Mouse (Mus musculus): ENCODE results near the gene Chst1. TPM values are rescaled to one million over a fixed set of nuclear protein-coding genes. Genes with fewer than 3 reads are reported as not detected.

Gene Chst1
- polyA plus RNA-seq, 1 experiment from 2014 or later, result 20.2 TPM

- Histone ChIP-seq H3K36me3 (ENCODE audit: control insufficient read depth, insufficient read depth, low read length) (no peaks in the 10 kb centered on the region), H3K4me1 (ENCODE audit: control insufficient read depth, insufficient read depth, low read length) (no peaks in the 10 kb centered on the region), H3K27ac (ENCODE audit: low read depth, low read length) (no peak overlapping the region), H3K4me2 (ENCODE audit: low read depth, low read length) (no peak overlapping the region), H3K4me3 (ENCODE audit: low read depth, low read length) (no peak overlapping the region), H3K9ac (replicated peaks; ENCODE audit: low read depth, low read length) (no peak overlapping the region), H3K27me3 (ENCODE audit: control insufficient read depth, insufficient read depth, low read length) (no peaks in the 10 kb centered on the region), H3K9me3 (ENCODE audit: control insufficient read depth, low read length) (no peaks in the 10 kb centered on the region)
- ATAC-seq (ENCODE audit: low read depth), result no peak
- 79% methylated on average over 6 of the region's 6 CpGs for WGBS
Observed at GRCm38 (mm10) chr2:92607153-92607552, 7.6 kb downstream of the Chst1 start.

- no peak for ATAC-seq (ENCODE audit: low read depth)
- WGBS, result 93% methylated on average over 3 of the region's 3 CpGs
- Histone ChIP-seq H3K27me3 (ENCODE audit: control insufficient read depth, insufficient read depth, low read length) (no peaks in the 10 kb centered on the region), H3K27ac (ENCODE audit: low read depth, low read length) (no peak overlapping the region), H3K9me3 (ENCODE audit: control insufficient read depth, low read length) (no peaks in the 10 kb centered on the region), H3K36me3 (ENCODE audit: control insufficient read depth, insufficient read depth, low read length) (no peaks in the 10 kb centered on the region), H3K4me3 (ENCODE audit: low read depth, low read length) (no peak overlapping the region), H3K4me2 (ENCODE audit: low read depth, low read length) (no peak overlapping the region), H3K9ac (replicated peaks; ENCODE audit: low read depth, low read length) (no peak overlapping the region), H3K4me1 (ENCODE audit: control insufficient read depth, insufficient read depth, low read length) (no peaks in the 10 kb centered on the region)
Observed at GRCm38 (mm10) chr2:92607592-92607991, 8.1 kb downstream of the Chst1 start.

GRCm38 (mm10) chr2:92608013-92608619 lies 8.6 kb downstream of the Chst1 start:
- Histone ChIP-seq H3K4me1 (ENCODE audit: control insufficient read depth, insufficient read depth, low read length) (no peaks in the 10 kb centered on the region), H3K36me3 (ENCODE audit: control insufficient read depth, insufficient read depth, low read length) (no peaks in the 10 kb centered on the region), H3K9ac (replicated peaks; ENCODE audit: low read depth, low read length) (no peak overlapping the region), H3K9me3 (ENCODE audit: control insufficient read depth, low read length) (no peaks in the 10 kb centered on the region), H3K4me3 (ENCODE audit: low read depth, low read length) (no peak overlapping the region), H3K27me3 (ENCODE audit: control insufficient read depth, insufficient read depth, low read length) (no peaks in the 10 kb centered on the region), H3K4me2 (ENCODE audit: low read depth, low read length) (no peak overlapping the region), H3K27ac (ENCODE audit: low read depth, low read length) (no peak overlapping the region)
- WGBS, result 61% methylated on average over 12 of the region's 12 CpGs
- no peak for ATAC-seq (ENCODE audit: low read depth)

- H3K27me3 ChIP-seq (ENCODE audit: control insufficient read depth, insufficient read depth, low read length), result no peaks in the 10 kb centered on the region
- no peaks in the 10 kb centered on the region for H3K4me1 ChIP-seq (ENCODE audit: control insufficient read depth, insufficient read depth, low read length)
- 52% methylated on average over 4 of the region's 4 CpGs for WGBS
- no peaks in the 10 kb centered on the region for H3K9me3 ChIP-seq (ENCODE audit: control insufficient read depth, low read length)
- H3K9ac ChIP-seq (replicated peaks; ENCODE audit: low read depth, low read length), result no peak overlapping the region
- no peak overlapping the region for H3K27ac ChIP-seq (ENCODE audit: low read depth, low read length)
- no peak overlapping the region for H3K4me3 ChIP-seq (ENCODE audit: low read depth, low read length)
- peak; percentile 67 for ATAC-seq (ENCODE audit: low read depth)
- H3K4me2 ChIP-seq (ENCODE audit: low read depth, low read length), result no peak overlapping the region
- 0 out of 2 replicates have a peak, but pooled peaks cover 3% of the 10 kb centered on the region for H3K36me3 ChIP-seq (ENCODE audit: control insufficient read depth, insufficient read depth, low read length)
Observed at GRCm38 (mm10) chr2:92608810-92609581, 9.5 kb downstream of the Chst1 start.

- ATAC-seq (ENCODE audit: low read depth), result no peak
- WGBS, result 79% methylated on average over 3 of the region's 3 CpGs
- Histone ChIP-seq H3K4me2 (ENCODE audit: low read depth, low read length) (no peak overlapping the region), H3K4me3 (ENCODE audit: low read depth, low read length) (no peak overlapping the region), H3K9me3 (ENCODE audit: control insufficient read depth, low read length) (no peaks in the 10 kb centered on the region), H3K4me1 (ENCODE audit: control insufficient read depth, insufficient read depth, low read length) (no peaks in the 10 kb centered on the region), H3K36me3 (ENCODE audit: control insufficient read depth, insufficient read depth, low read length) (0 out of 2 replicates have a peak, but pooled peaks cover 3% of the 10 kb centered on the region), H3K27ac (ENCODE audit: low read depth, low read length) (no peak overlapping the region), H3K27me3 (ENCODE audit: control insufficient read depth, insufficient read depth, low read length) (no peaks in the 10 kb centered on the region), H3K9ac (replicated peaks; ENCODE audit: low read depth, low read length) (no peak overlapping the region)
Observed at GRCm38 (mm10) chr2:92609704-92610379, 10.3 kb downstream of the Chst1 start.

GRCm38 (mm10) chr2:92613645-92614044 lies 14.1 kb downstream of the Chst1 start:
- no peaks in the 10 kb centered on the region for H3K4me1 ChIP-seq (ENCODE audit: control insufficient read depth, insufficient read depth, low read length)
- 0 out of 2 replicates have a peak, but pooled peaks cover 3% of the 10 kb centered on the region for H3K36me3 ChIP-seq (ENCODE audit: control insufficient read depth, insufficient read depth, low read length)
- no peak overlapping the region for H3K27ac ChIP-seq (ENCODE audit: low read depth, low read length)
- no peak for ATAC-seq (ENCODE audit: low read depth)
- H3K9ac ChIP-seq (replicated peaks; ENCODE audit: low read depth, low read length), result no peak overlapping the region
- H3K9me3 ChIP-seq (ENCODE audit: control insufficient read depth, low read length), result no peaks in the 10 kb centered on the region
- H3K4me3 ChIP-seq (ENCODE audit: low read depth, low read length), result no peak overlapping the region
- H3K4me2 ChIP-seq (ENCODE audit: low read depth, low read length), result no peak overlapping the region
- WGBS, result 93% methylated on average over 15 of the region's 15 CpGs
- no peaks in the 10 kb centered on the region for H3K27me3 ChIP-seq (ENCODE audit: control insufficient read depth, insufficient read depth, low read length)

GRCm38 (mm10) chr2:92614106-92614505 lies 14.6 kb downstream of the Chst1 start:
- Histone ChIP-seq H3K27me3 (ENCODE audit: control insufficient read depth, insufficient read depth, low read length) (no peaks in the 10 kb centered on the region), H3K4me2 (ENCODE audit: low read depth, low read length) (no peak overlapping the region), H3K4me3 (ENCODE audit: low read depth, low read length) (no peak overlapping the region), H3K4me1 (ENCODE audit: control insufficient read depth, insufficient read depth, low read length) (no peaks in the 10 kb centered on the region), H3K27ac (ENCODE audit: low read depth, low read length) (no peak overlapping the region), H3K9me3 (ENCODE audit: control insufficient read depth, low read length) (no peaks in the 10 kb centered on the region), H3K36me3 (ENCODE audit: control insufficient read depth, insufficient read depth, low read length) (0 out of 2 replicates have a peak, but pooled peaks cover 3% of the 10 kb centered on the region), H3K9ac (replicated peaks; ENCODE audit: low read depth, low read length) (no peak overlapping the region)
- no peak for ATAC-seq (ENCODE audit: low read depth)
- 90% methylated on average over 14 of the region's 14 CpGs for WGBS

- 0 out of 2 replicates have a peak, but pooled peaks cover 3% of the 10 kb centered on the region for H3K36me3 ChIP-seq (ENCODE audit: control insufficient read depth, insufficient read depth, low read length)
- H3K27ac ChIP-seq (ENCODE audit: low read depth, low read length), result no peak overlapping the region
- ATAC-seq (ENCODE audit: low read depth), result no peak
- H3K4me2 ChIP-seq (ENCODE audit: low read depth, low read length), result no peak overlapping the region
- H3K4me1 ChIP-seq (ENCODE audit: control insufficient read depth, insufficient read depth, low read length), result no peaks in the 10 kb centered on the region
- no peaks in the 10 kb centered on the region for H3K9me3 ChIP-seq (ENCODE audit: control insufficient read depth, low read length)
- no peaks in the 10 kb centered on the region for H3K27me3 ChIP-seq (ENCODE audit: control insufficient read depth, insufficient read depth, low read length)
- H3K4me3 ChIP-seq (ENCODE audit: low read depth, low read length), result no peak overlapping the region
- 77% methylated on average over 16 of the region's 16 CpGs for WGBS
- H3K9ac ChIP-seq (replicated peaks; ENCODE audit: low read depth, low read length), result no peak overlapping the region
Observed at GRCm38 (mm10) chr2:92617077-92617756, 17.7 kb downstream of the Chst1 start.

Measured in neural tube, embryonic 14.5 days (tissue).